17 mouse cellular contexts compared by ENCODE assay signal in the genomic region with DNA sequence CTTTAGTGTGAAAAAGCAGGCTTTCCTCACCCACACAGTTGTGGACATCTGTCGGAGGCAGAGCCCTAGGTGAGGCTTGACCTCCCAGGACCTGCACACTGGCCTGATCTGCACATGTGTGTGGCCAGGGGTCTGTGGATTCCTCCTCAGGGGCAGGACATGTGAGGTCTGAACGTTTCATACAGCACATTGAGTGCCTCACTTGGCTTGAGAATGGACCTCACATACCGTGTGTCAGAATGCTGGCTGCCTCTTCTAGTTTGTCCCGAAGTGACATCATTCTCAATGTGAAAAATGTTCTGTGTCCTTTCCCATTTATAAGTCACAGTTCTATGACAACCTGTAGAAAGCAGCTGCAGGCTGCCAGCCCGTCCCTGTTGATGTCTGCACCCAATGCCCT.
"Had no signal": no experiment of that assay in that cellular context is flagged by ENCODE, and none has a peak within 500 bp of the region (broad histone marks: within the 10 kb centered on the region; RNA-seq: fewer than 3 reads in every experiment).

No protein-coding gene starts in this region.

- DNase-seq: kidney, adult 2 months; layer of hippocampus, adult 9-11 months; liver; lung, adult 2 months; midbrain, embryonic 14.5 days; thymus, adult 18-20 months; thymus, postnatal 36 days had no signal

- H3K9ac ChIP-seq: limb, embryonic 13.5 days; liver, embryonic 12.5 days; liver, embryonic 15.5 days had no signal

- H3K27ac ChIP-seq: kidney, postnatal 0 days; layer of hippocampus, adult 2 months; limb, embryonic 10.5 days; limb, embryonic 13.5 days; liver, embryonic 12.5 days; liver, embryonic 15.5 days; macrophage; stomach, postnatal 0 days had no signal

- H3K36me3 ChIP-seq: limb, embryonic 10.5 days; limb, embryonic 13.5 days; liver, embryonic 12.5 days; liver, embryonic 15.5 days had no signal

- H3K4me3 ChIP-seq: layer of hippocampus, adult 2 months; limb, embryonic 10.5 days; limb, embryonic 13.5 days; liver, embryonic 12.5 days; liver, embryonic 15.5 days had no signal

- ATAC-seq: intestine, postnatal 0 days; liver, embryonic 12.5 days; lung, postnatal 0 days had no signal

- H3K4me1 ChIP-seq: limb, embryonic 10.5 days; liver, embryonic 12.5 days; liver, embryonic 15.5 days had no signal

- H3K4me2 ChIP-seq: limb, embryonic 13.5 days; liver, embryonic 12.5 days; liver, embryonic 15.5 days had no signal

- H3K9me3 ChIP-seq: limb, embryonic 10.5 days; limb, embryonic 13.5 days; liver, embryonic 12.5 days; liver, embryonic 15.5 days had no signal

- H3K27me3 ChIP-seq: liver, embryonic 12.5 days; liver, embryonic 15.5 days had no signal
